In the genomic region with DNA sequence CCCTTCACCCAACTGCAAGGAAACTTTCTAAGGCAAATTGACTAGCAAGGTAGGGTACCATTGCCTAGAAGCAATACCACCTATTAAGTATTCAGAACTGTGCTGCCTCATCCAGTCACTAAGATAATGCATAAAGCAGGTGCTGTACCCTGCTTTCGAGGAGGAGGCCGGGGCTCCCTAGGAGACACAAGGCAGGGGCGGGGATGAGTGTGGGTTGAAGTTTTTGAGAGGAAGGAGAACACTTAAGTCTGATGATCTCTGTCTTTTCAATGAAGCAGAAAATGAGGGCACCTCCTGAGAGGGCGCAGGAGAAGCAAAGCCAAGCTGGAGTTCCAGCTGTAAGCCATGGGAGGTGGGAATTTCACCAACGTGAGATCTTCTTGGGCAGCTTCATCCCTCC, we compare ENCODE assay signal across 38 mouse cellular contexts. TPM values are rescaled to one million over a fixed set of nuclear protein-coding genes. Genes with fewer than 3 reads are reported as not detected.
"Had no signal": no experiment of that assay in that cellular context is flagged by ENCODE, and none has a peak within 500 bp of the region (broad histone marks: within the 10 kb centered on the region; RNA-seq: fewer than 3 reads in every experiment).

No protein-coding gene starts in this region.

- H3K27me3 ChIP-seq: limb, embryonic 12.5 days; limb, embryonic 13.5 days; limb, embryonic 15.5 days; liver, embryonic 12.5 days; liver, embryonic 13.5 days; liver, embryonic 15.5 days; lung, embryonic 15.5 days; megakaryocyte, embryonic 14.5 days; midbrain, embryonic 12.5 days; midbrain, embryonic 13.5 days; midbrain, embryonic 15.5 days had no signal

- ATAC-seq: liver, embryonic 12.5 days; liver, postnatal 0 days; lung, postnatal 0 days; midbrain, embryonic 13.5 days; midbrain, embryonic 15.5 days; midbrain, embryonic 16.5 days had no signal

- H3K36me3 ChIP-seq: limb, embryonic 10.5 days; limb, embryonic 12.5 days; limb, embryonic 13.5 days; limb, embryonic 15.5 days; liver, embryonic 12.5 days; liver, embryonic 13.5 days; liver, embryonic 15.5 days; lung, embryonic 15.5 days; midbrain, embryonic 10.5 days; midbrain, embryonic 12.5 days; midbrain, embryonic 13.5 days; midbrain, embryonic 15.5 days had no signal

- H3K27ac ChIP-seq: left cerebral cortex, adult 2 months; limb, embryonic 10.5 days; limb, embryonic 12.5 days; limb, embryonic 13.5 days; limb, embryonic 15.5 days; liver, embryonic 12.5 days; liver, embryonic 13.5 days; liver, embryonic 14.5 days; liver, embryonic 15.5 days; lung, embryonic 15.5 days; macrophage; midbrain, embryonic 10.5 days; midbrain, embryonic 12.5 days; midbrain, embryonic 13.5 days; midbrain, embryonic 15.5 days had no signal

- H3K9me3 ChIP-seq: limb, embryonic 10.5 days; limb, embryonic 12.5 days; limb, embryonic 13.5 days; limb, embryonic 15.5 days; liver, embryonic 15.5 days; lung, embryonic 15.5 days; midbrain, embryonic 10.5 days; midbrain, embryonic 12.5 days; midbrain, embryonic 13.5 days; midbrain, embryonic 15.5 days had no signal

- H3K4me3 ChIP-seq: left cerebral cortex, adult 2 months; limb, embryonic 10.5 days; limb, embryonic 12.5 days; limb, embryonic 13.5 days; limb, embryonic 15.5 days; liver, embryonic 12.5 days; liver, embryonic 13.5 days; liver, embryonic 15.5 days; lung, embryonic 15.5 days; megakaryocyte, embryonic 14.5 days; midbrain, embryonic 10.5 days; midbrain, embryonic 12.5 days; midbrain, embryonic 13.5 days; midbrain, embryonic 15.5 days; myocyte had no signal

- DNase-seq: left cerebral cortex, postnatal 4 days; liver; liver, embryonic 13.5 days; liver, postnatal 0 days; lung, adult 18-20 months; lung, adult 2 months; lung, embryonic 14.5 days; lung, postnatal 10 days; lung, postnatal 14 days; lung, postnatal 36 days; lung, postnatal 4 days; midbrain, embryonic 14.5 days had no signal

- H3K9ac ChIP-seq: limb, embryonic 12.5 days; limb, embryonic 13.5 days; limb, embryonic 15.5 days; liver, embryonic 12.5 days; liver, embryonic 13.5 days; liver, embryonic 14.5 days; liver, embryonic 15.5 days; liver, postnatal 0 days; lung, embryonic 14.5 days; lung, embryonic 15.5 days; midbrain, embryonic 12.5 days; midbrain, embryonic 13.5 days; midbrain, embryonic 15.5 days had no signal

- H3K4me2 ChIP-seq: limb, embryonic 12.5 days; limb, embryonic 13.5 days; limb, embryonic 15.5 days; liver, embryonic 11.5 days; liver, embryonic 12.5 days; liver, embryonic 13.5 days; liver, embryonic 15.5 days; lung, embryonic 14.5 days; lung, embryonic 15.5 days; midbrain, embryonic 11.5 days; midbrain, embryonic 12.5 days; midbrain, embryonic 13.5 days; midbrain, embryonic 15.5 days had no signal

- H3K4me1 ChIP-seq: limb, embryonic 10.5 days; limb, embryonic 12.5 days; limb, embryonic 13.5 days; limb, embryonic 15.5 days; liver, embryonic 12.5 days; liver, embryonic 13.5 days; liver, embryonic 15.5 days; lung, embryonic 15.5 days; megakaryocyte, embryonic 14.5 days; midbrain, embryonic 10.5 days; midbrain, embryonic 12.5 days; midbrain, embryonic 15.5 days had no signal

RNA-seq across cellular contexts. Expression of gene Hmgb4, which starts 1.5 kb away (rescaled TPM):
- polyA plus RNA-seq: limb, embryonic 10.5 days; limb, embryonic 11.5 days; limb, embryonic 12.5 days; limb, embryonic 13.5 days; limb, embryonic 14.5 days; limb, embryonic 15.5 days; liver, adult 2 months; liver, embryonic 11.5 days; liver, embryonic 12.5 days; liver, embryonic 13.5 days; liver, embryonic 14.5 days; liver, embryonic 15.5 days; liver, embryonic 16.5 days; liver, postnatal 0 days; lung, adult 2 months; lung, embryonic 14.5 days; lung, embryonic 15.5 days; lung, embryonic 16.5 days; lung, postnatal 0 days; macrophage; midbrain, embryonic 10.5 days; midbrain, embryonic 11.5 days; midbrain, embryonic 12.5 days; midbrain, embryonic 14.5 days; midbrain, postnatal 0 days; myocyte had no signal
